Mouse (Mus musculus): ENCODE results near the gene Mslnl. TPM values are rescaled to one million over a fixed set of nuclear protein-coding genes. Genes with fewer than 3 reads are reported as not detected.

Mslnl gene
- total and polyA plus RNA-seq, 2 experiments = not detected

GRCm38 (mm10) chr17:25783086-25783485 lies 47.2 kb downstream of the Mslnl start:
- no peak for TF ChIP-seq POLR2A (IDR thresholded peaks at IDR 0.05; ENCODE audit: extremely low read depth, insufficient read depth, low read length)
- no peak for TF ChIP-seq CTCF (IDR thresholded peaks at IDR 0.05; ENCODE audit: low read depth, low read length)
- DNase-seq (ENCODE audit: extremely low read depth, low read depth, low spot score) = no peak

GRCm38 (mm10) chr17:25783861-25784574 lies 48.2 kb downstream of the Mslnl start:
- TF ChIP-seq POLR2A (IDR thresholded peaks at IDR 0.05; ENCODE audit: extremely low read depth, insufficient read depth, low read length) = no peak
- no peak for TF ChIP-seq CTCF (IDR thresholded peaks at IDR 0.05; ENCODE audit: low read depth, low read length)
- no peak overlapping the region for H3K9ac ChIP-seq (ENCODE audit: low read depth, low read length)
- H3K4me1 ChIP-seq (ENCODE audit: control insufficient read depth, insufficient read depth, low read length) = peaks cover 3% of the 10 kb centered on the region; the same call in 1 of the 2 replicates
- no peak for DNase-seq (ENCODE audit: extremely low read depth, low read depth, low spot score)
- 81% methylated on average over 15 of the region's 15 CpGs for WGBS
- H3K36me3 ChIP-seq (ENCODE audit: control insufficient read depth, insufficient read depth, low read length) = peaks cover 2% of the 10 kb centered on the region; the same call in 1 of the 2 replicates
- H3K4me3 ChIP-seq (ENCODE audit: insufficient read depth, low read depth, low read length) = no peak overlapping the region
- H3K27me3 ChIP-seq (ENCODE audit: control insufficient read depth, insufficient read depth, low read length) = no peaks in the 10 kb centered on the region
- H3K79me2 ChIP-seq (ENCODE audit: control insufficient read depth, insufficient read depth, low read length) = no peaks in the 10 kb centered on the region
- H3K27ac ChIP-seq (replicated peaks; ENCODE audit: insufficient read depth, low read depth, low read length) = no peak overlapping the region

More at GRCm38 (mm10) chr17:25783086-25783485, 47.2 kb downstream of the Mslnl start:
- no peaks in the 10 kb centered on the region for H3K79me2 ChIP-seq (ENCODE audit: control insufficient read depth, insufficient read depth, low read length)
- H3K27ac ChIP-seq (replicated peaks; ENCODE audit: insufficient read depth, low read depth, low read length) = no peak overlapping the region
- H3K4me1 ChIP-seq (ENCODE audit: control insufficient read depth, insufficient read depth, low read length) = peaks cover 3% of the 10 kb centered on the region; the same call in 1 of the 2 replicates
- H3K9ac ChIP-seq (ENCODE audit: low read depth, low read length) = no peak overlapping the region
- peaks cover 2% of the 10 kb centered on the region; the same call in 1 of the 2 replicates for H3K36me3 ChIP-seq (ENCODE audit: control insufficient read depth, insufficient read depth, low read length)
- 73% methylated on average over 7 of the region's 7 CpGs for WGBS
- no peak overlapping the region for H3K4me3 ChIP-seq (ENCODE audit: insufficient read depth, low read depth, low read length)
- no peaks in the 10 kb centered on the region for H3K27me3 ChIP-seq (ENCODE audit: control insufficient read depth, insufficient read depth, low read length)

- WGBS = under 1% methylated on average over 23 of the region's 23 CpGs
- Histone ChIP-seq H3K4me1 (ENCODE audit: control insufficient read depth, insufficient read depth, low read length) (peaks cover 3% of the 10 kb centered on the region; the same call in 1 of the 2 replicates), H3K9ac (ENCODE audit: low read depth, low read length) (peak within 1 kb of the TSS; percentile 54), H3K27me3 (ENCODE audit: control insufficient read depth, insufficient read depth, low read length) (no peaks in the 10 kb centered on the region), H3K4me3 (ENCODE audit: insufficient read depth, low read depth, low read length) (peak within 1 kb of the TSS; percentile 69), H3K36me3 (ENCODE audit: control insufficient read depth, insufficient read depth, low read length) (no peaks in the 10 kb centered on the region; the same call in 1 of the 2 replicates), H3K79me2 (ENCODE audit: control insufficient read depth, insufficient read depth, low read length) (no peaks in the 10 kb centered on the region), H3K27ac (replicated peaks; ENCODE audit: insufficient read depth, low read depth, low read length) (no peak within 1 kb of the TSS)
- no peak for TF ChIP-seq POLR2A (IDR thresholded peaks at IDR 0.05; ENCODE audit: extremely low read depth, insufficient read depth, low read length)
- no peak for TF ChIP-seq CTCF (IDR thresholded peaks at IDR 0.05; ENCODE audit: low read depth, low read length)
- DNase-seq (ENCODE audit: extremely low read depth, low read depth, low spot score) = peak; percentile 86
Observed at GRCm38 (mm10) chr17:25785281-25785745, 49.5 kb downstream of the Mslnl start, which contains the start of gene Haghl. Gene Haghl, minus strand, starts transcription at chr17:25785673.

- 87% methylated on average over 3 of the region's 3 CpGs for WGBS
- Histone ChIP-seq H3K4me3 (ENCODE audit: insufficient read depth, low read depth, low read length) (peak within 1 kb of the TSS; percentile 69), H3K36me3 (ENCODE audit: control insufficient read depth, insufficient read depth, low read length) (no peaks in the 10 kb centered on the region; the same call in 1 of the 2 replicates), H3K9ac (ENCODE audit: low read depth, low read length) (0 out of 2 replicates have a peak within 1 kb of the TSS, but pooled peaks have one; percentile 25), H3K27me3 (ENCODE audit: control insufficient read depth, insufficient read depth, low read length) (no peaks in the 10 kb centered on the region), H3K79me2 (ENCODE audit: control insufficient read depth, insufficient read depth, low read length) (no peaks in the 10 kb centered on the region), H3K27ac (replicated peaks; ENCODE audit: insufficient read depth, low read depth, low read length) (no peak within 1 kb of the TSS), H3K4me1 (ENCODE audit: control insufficient read depth, insufficient read depth, low read length) (peaks cover 3% of the 10 kb centered on the region; the same call in 1 of the 2 replicates)
- TF ChIP-seq POLR2A (IDR thresholded peaks at IDR 0.05; ENCODE audit: extremely low read depth, insufficient read depth, low read length) (no peak), CTCF (IDR thresholded peaks at IDR 0.05; ENCODE audit: low read depth, low read length) (no peak)
- no peak for DNase-seq (ENCODE audit: extremely low read depth, low read depth, low spot score)
Observed at GRCm38 (mm10) chr17:25786280-25786679, 50.4 kb downstream of the Mslnl start, which contains the start of gene Ccdc78. Gene Ccdc78, plus strand, starts transcription at chr17:25786580.

- H3K4me3 ChIP-seq (ENCODE audit: insufficient read depth, low read depth, low read length) = no peak overlapping the region
- TF ChIP-seq POLR2A (IDR thresholded peaks at IDR 0.05; ENCODE audit: extremely low read depth, insufficient read depth, low read length) = no peak
- TF ChIP-seq CTCF (IDR thresholded peaks at IDR 0.05; ENCODE audit: low read depth, low read length) = no peak
- H3K79me2 ChIP-seq (ENCODE audit: control insufficient read depth, insufficient read depth, low read length) = no peaks in the 10 kb centered on the region
- no peaks in the 10 kb centered on the region for H3K36me3 ChIP-seq (ENCODE audit: control insufficient read depth, insufficient read depth, low read length)
- H3K27me3 ChIP-seq (ENCODE audit: control insufficient read depth, insufficient read depth, low read length) = no peaks in the 10 kb centered on the region
- H3K9ac ChIP-seq (ENCODE audit: low read depth, low read length) = no peak overlapping the region
- H3K27ac ChIP-seq (replicated peaks; ENCODE audit: insufficient read depth, low read depth, low read length) = no peak overlapping the region
- H3K4me1 ChIP-seq (ENCODE audit: control insufficient read depth, insufficient read depth, low read length) = peaks cover 3% of the 10 kb centered on the region; the same call in 1 of the 2 replicates
- 90% methylated on average over 9 of the region's 9 CpGs for WGBS
- DNase-seq (ENCODE audit: extremely low read depth, low read depth, low spot score) = no peak
Observed at GRCm38 (mm10) chr17:25786781-25787504, 51.1 kb downstream of the Mslnl start.

All from liver, adult 2 months (tissue).